Mouse (Mus musculus): ENCODE data around the gene Atg2b. TPM values are rescaled to one million over a fixed set of nuclear protein-coding genes. Genes with fewer than 3 reads are reported as not detected.

Gene Atg2b
- polyA plus RNA-seq, 1 experiment from 2014 or later: 17.3 TPM

GRCm38 (mm10) chr12:105636551-105636950 lies 48.5 kb downstream of the Atg2b start:
- Histone ChIP-seq H3K4me2 (ENCODE audit: low read length) (no peak overlapping the region), H3K36me3 (ENCODE audit: control insufficient read depth, insufficient read depth) (peaks cover 47% of the 10 kb centered on the region), H3K4me3 (replicated peaks; ENCODE audit: low read length) (no peak overlapping the region), H3K9me3 (ENCODE audit: control insufficient read depth, low read length) (no peaks in the 10 kb centered on the region), H3K4me1 (replicated peaks; ENCODE audit: control insufficient read depth, insufficient read depth, low read length) (no peaks in the 10 kb centered on the region), H3K27ac (ENCODE audit: low read length) (no peak overlapping the region), H3K9ac (replicated peaks; ENCODE audit: low read depth, low read length) (no peak overlapping the region), H3K27me3 (replicated peaks; ENCODE audit: control insufficient read depth, insufficient read depth, low read length) (no peaks in the 10 kb centered on the region)
- ATAC-seq: no peak
- 90% methylated on average over 9 of the region's 9 CpGs for WGBS

GRCm38 (mm10) chr12:105634374-105635067 lies 50.5 kb downstream of the Atg2b start:
- no peak overlapping the region for H3K27ac ChIP-seq (ENCODE audit: low read length)
- H3K4me3 ChIP-seq (replicated peaks; ENCODE audit: low read length): no peak overlapping the region
- H3K4me2 ChIP-seq (ENCODE audit: low read length): no peak overlapping the region
- peaks cover 33% of the 10 kb centered on the region for H3K36me3 ChIP-seq (ENCODE audit: control insufficient read depth, insufficient read depth)
- ATAC-seq: no peak
- H3K4me1 ChIP-seq (replicated peaks; ENCODE audit: control insufficient read depth, insufficient read depth, low read length): no peaks in the 10 kb centered on the region
- H3K27me3 ChIP-seq (replicated peaks; ENCODE audit: control insufficient read depth, insufficient read depth, low read length): no peaks in the 10 kb centered on the region
- WGBS: 96% methylated on average over 13 of the region's 13 CpGs
- H3K9me3 ChIP-seq (ENCODE audit: control insufficient read depth, low read length): no peaks in the 10 kb centered on the region
- H3K9ac ChIP-seq (replicated peaks; ENCODE audit: low read depth, low read length): no peak overlapping the region

GRCm38 (mm10) chr12:105625798-105626197 lies 59.2 kb downstream of the Atg2b start:
- Histone ChIP-seq H3K9me3 (ENCODE audit: control insufficient read depth, low read length) (no peaks in the 10 kb centered on the region), H3K36me3 (ENCODE audit: control insufficient read depth, insufficient read depth) (peaks cover 24% of the 10 kb centered on the region), H3K27me3 (replicated peaks; ENCODE audit: control insufficient read depth, insufficient read depth, low read length) (no peaks in the 10 kb centered on the region), H3K4me2 (ENCODE audit: low read length) (no peak overlapping the region), H3K4me3 (replicated peaks; ENCODE audit: low read length) (no peak overlapping the region), H3K4me1 (replicated peaks; ENCODE audit: control insufficient read depth, insufficient read depth, low read length) (no peaks in the 10 kb centered on the region), H3K27ac (ENCODE audit: low read length) (no peak overlapping the region), H3K9ac (replicated peaks; ENCODE audit: low read depth, low read length) (no peak overlapping the region)
- 69% methylated on average over 7 of the region's 7 CpGs for WGBS
- ATAC-seq: no peak

GRCm38 (mm10) chr12:105622981-105623539 lies 62.0 kb downstream of the Atg2b start:
- Histone ChIP-seq H3K4me3 (replicated peaks; ENCODE audit: low read length) (no peak overlapping the region), H3K27me3 (replicated peaks; ENCODE audit: control insufficient read depth, insufficient read depth, low read length) (no peaks in the 10 kb centered on the region), H3K27ac (ENCODE audit: low read length) (no peak overlapping the region), H3K4me1 (replicated peaks; ENCODE audit: control insufficient read depth, insufficient read depth, low read length) (no peaks in the 10 kb centered on the region), H3K9me3 (ENCODE audit: control insufficient read depth, low read length) (no peaks in the 10 kb centered on the region), H3K4me2 (ENCODE audit: low read length) (no peak overlapping the region), H3K36me3 (ENCODE audit: control insufficient read depth, insufficient read depth) (peaks cover 33% of the 10 kb centered on the region), H3K9ac (replicated peaks; ENCODE audit: low read depth, low read length) (no peak overlapping the region)
- no peak for ATAC-seq
- WGBS: 62% methylated on average over 12 of the region's 12 CpGs

- Histone ChIP-seq H3K27me3 (replicated peaks; ENCODE audit: control insufficient read depth, insufficient read depth, low read length) (no peaks in the 10 kb centered on the region), H3K4me3 (replicated peaks; ENCODE audit: low read length) (no peak overlapping the region), H3K9ac (replicated peaks; ENCODE audit: low read depth, low read length) (no peak overlapping the region), H3K9me3 (ENCODE audit: control insufficient read depth, low read length) (no peaks in the 10 kb centered on the region), H3K4me2 (ENCODE audit: low read length) (no peak overlapping the region), H3K27ac (ENCODE audit: low read length) (no peak overlapping the region), H3K36me3 (ENCODE audit: control insufficient read depth, insufficient read depth) (peaks cover 34% of the 10 kb centered on the region), H3K4me1 (replicated peaks; ENCODE audit: control insufficient read depth, insufficient read depth, low read length) (no peaks in the 10 kb centered on the region)
- ATAC-seq: no peak
- WGBS: 98% methylated on average over 7 of the region's 7 CpGs
Measured at GRCm38 (mm10) chr12:105622048-105622447, 63.0 kb downstream of the Atg2b start.

- ATAC-seq: no peak
- Histone ChIP-seq H3K9me3 (ENCODE audit: control insufficient read depth, low read length) (no peaks in the 10 kb centered on the region), H3K36me3 (ENCODE audit: control insufficient read depth, insufficient read depth) (peaks cover 16% of the 10 kb centered on the region), H3K4me2 (ENCODE audit: low read length) (no peak overlapping the region), H3K4me3 (replicated peaks; ENCODE audit: low read length) (no peak overlapping the region), H3K9ac (replicated peaks; ENCODE audit: low read depth, low read length) (no peak overlapping the region), H3K27ac (ENCODE audit: low read length) (no peak overlapping the region), H3K4me1 (replicated peaks; ENCODE audit: control insufficient read depth, insufficient read depth, low read length) (no peaks in the 10 kb centered on the region), H3K27me3 (replicated peaks; ENCODE audit: control insufficient read depth, insufficient read depth, low read length) (no peaks in the 10 kb centered on the region)
- 89% methylated on average over 10 of the region's 10 CpGs for WGBS
Measured at GRCm38 (mm10) chr12:105613559-105613958, 71.5 kb downstream of the Atg2b start.

GRCm38 (mm10) chr12:105611748-105612147 lies 73.3 kb downstream of the Atg2b start:
- H3K4me3 ChIP-seq (replicated peaks; ENCODE audit: low read length): no peak overlapping the region
- no peaks in the 10 kb centered on the region for H3K9me3 ChIP-seq (ENCODE audit: control insufficient read depth, low read length)
- H3K36me3 ChIP-seq (ENCODE audit: control insufficient read depth, insufficient read depth): peaks cover 9% of the 10 kb centered on the region
- 10% methylated on average over 7 of the region's 7 CpGs for WGBS
- no peak overlapping the region for H3K27ac ChIP-seq (ENCODE audit: low read length)
- no peak overlapping the region for H3K4me2 ChIP-seq (ENCODE audit: low read length)
- H3K4me1 ChIP-seq (replicated peaks; ENCODE audit: control insufficient read depth, insufficient read depth, low read length): no peaks in the 10 kb centered on the region
- ATAC-seq: peak; percentile 76
- H3K9ac ChIP-seq (replicated peaks; ENCODE audit: low read depth, low read length): no peak overlapping the region
- H3K27me3 ChIP-seq (replicated peaks; ENCODE audit: control insufficient read depth, insufficient read depth, low read length): no peaks in the 10 kb centered on the region

GRCm38 (mm10) chr12:105611045-105611444 lies 74.0 kb downstream of the Atg2b start:
- Histone ChIP-seq H3K4me2 (ENCODE audit: low read length) (no peak overlapping the region), H3K27me3 (replicated peaks; ENCODE audit: control insufficient read depth, insufficient read depth, low read length) (no peaks in the 10 kb centered on the region), H3K36me3 (ENCODE audit: control insufficient read depth, insufficient read depth) (peaks cover 5% of the 10 kb centered on the region; the same call in 1 of the 2 replicates), H3K9me3 (ENCODE audit: control insufficient read depth, low read length) (no peaks in the 10 kb centered on the region), H3K4me1 (replicated peaks; ENCODE audit: control insufficient read depth, insufficient read depth, low read length) (no peaks in the 10 kb centered on the region), H3K9ac (replicated peaks; ENCODE audit: low read depth, low read length) (no peak overlapping the region), H3K4me3 (replicated peaks; ENCODE audit: low read length) (no peak overlapping the region), H3K27ac (ENCODE audit: low read length) (no peak overlapping the region)
- 95% methylated on average over 2 of the region's 2 CpGs for WGBS
- no peak for ATAC-seq

- 88% methylated on average over 4 of the region's 4 CpGs for WGBS
- H3K9ac ChIP-seq (replicated peaks; ENCODE audit: low read depth, low read length): no peak overlapping the region
- no peaks in the 10 kb centered on the region for H3K36me3 ChIP-seq (ENCODE audit: control insufficient read depth, insufficient read depth)
- H3K9me3 ChIP-seq (ENCODE audit: control insufficient read depth, low read length): no peaks in the 10 kb centered on the region
- no peak overlapping the region for H3K27ac ChIP-seq (ENCODE audit: low read length)
- no peak overlapping the region for H3K4me2 ChIP-seq (ENCODE audit: low read length)
- H3K4me1 ChIP-seq (replicated peaks; ENCODE audit: control insufficient read depth, insufficient read depth, low read length): no peaks in the 10 kb centered on the region
- no peak for ATAC-seq
- H3K27me3 ChIP-seq (replicated peaks; ENCODE audit: control insufficient read depth, insufficient read depth, low read length): no peaks in the 10 kb centered on the region
- no peak overlapping the region for H3K4me3 ChIP-seq (replicated peaks; ENCODE audit: low read length)
Measured at GRCm38 (mm10) chr12:105606881-105607280, 78.1 kb downstream of the Atg2b start.

Measured in forebrain, embryonic 16.5 days (tissue).